Mouse (Mus musculus): ENCODE measurements around the gene Fahd2a.

Gene Fahd2a

GRCm38 (mm10) chr2:127444055-127444789 lies at the start of gene Fahd2a:
Fahd2a (minus strand) TSS chr2:127444565.
- DNase-seq (ENCODE audit: low read depth in 2 of 2, low spot score in 2 of 2) = peak; percentile 71 to 87

- no peak for DNase-seq (ENCODE audit: low read depth in 2 of 2, low spot score in 2 of 2)
Measured at GRCm38 (mm10) chr2:127484476-127485170, 40.3 kb upstream of the Fahd2a start.

GRCm38 (mm10) chr2:127483001-127483400 lies 38.6 kb upstream of the Fahd2a start:
- DNase-seq (ENCODE audit: low read depth in 2 of 2, low spot score in 2 of 2) = no peak

GRCm38 (mm10) chr2:127482533-127482911 lies 38.2 kb upstream of the Fahd2a start:
- DNase-seq (ENCODE audit: low read depth in 2 of 2, low spot score in 2 of 2) = no peak

- no peak for DNase-seq (ENCODE audit: low read depth in 2 of 2, low spot score in 2 of 2)
Measured at GRCm38 (mm10) chr2:127481841-127482532, 37.6 kb upstream of the Fahd2a start.

GRCm38 (mm10) chr2:127479763-127480162 lies 35.4 kb upstream of the Fahd2a start:
- DNase-seq (ENCODE audit: low read depth in 2 of 2, low spot score in 2 of 2) = no peak

GRCm38 (mm10) chr2:127479210-127479609 lies 34.8 kb upstream of the Fahd2a start:
- DNase-seq (ENCODE audit: low read depth in 2 of 2, low spot score in 2 of 2) = no peak

- DNase-seq (ENCODE audit: low read depth in 2 of 2, low spot score in 2 of 2) = no peak
Measured at GRCm38 (mm10) chr2:127472279-127472678, 27.9 kb upstream of the Fahd2a start.

GRCm38 (mm10) chr2:127471281-127471680 lies 26.9 kb upstream of the Fahd2a start:
- DNase-seq (ENCODE audit: low read depth in 2 of 2, low spot score in 2 of 2) = no peak

GRCm38 (mm10) chr2:127470661-127471060 lies 26.3 kb upstream of the Fahd2a start:
- DNase-seq (ENCODE audit: low read depth in 2 of 2, low spot score in 2 of 2) = no peak

GRCm38 (mm10) chr2:127470183-127470582 lies 25.8 kb upstream of the Fahd2a start:
- DNase-seq (ENCODE audit: low read depth in 2 of 2, low spot score in 2 of 2) = no peak

- DNase-seq (ENCODE audit: low read depth in 2 of 2, low spot score in 2 of 2) = peak in 1 of 2 experiments; percentile 24
Measured at GRCm38 (mm10) chr2:127462314-127462713, 17.9 kb upstream of the Fahd2a start.

GRCm38 (mm10) chr2:127461351-127461750 lies 17.0 kb upstream of the Fahd2a start:
- no peak for DNase-seq (ENCODE audit: low read depth in 2 of 2, low spot score in 2 of 2)

- no peak for DNase-seq (ENCODE audit: low read depth in 2 of 2, low spot score in 2 of 2)
Measured at GRCm38 (mm10) chr2:127459341-127459740, 15.0 kb upstream of the Fahd2a start.

- DNase-seq (ENCODE audit: low read depth in 2 of 2, low spot score in 2 of 2) = peak; percentile 47 to 58
Measured at GRCm38 (mm10) chr2:127453764-127454163, 9.4 kb upstream of the Fahd2a start.

GRCm38 (mm10) chr2:127453141-127453540 lies 8.8 kb upstream of the Fahd2a start:
- no peak for DNase-seq (ENCODE audit: low read depth in 2 of 2, low spot score in 2 of 2)

GRCm38 (mm10) chr2:127451748-127452147 lies 7.4 kb upstream of the Fahd2a start:
- no peak for DNase-seq (ENCODE audit: low read depth in 2 of 2, low spot score in 2 of 2)

GRCm38 (mm10) chr2:127449691-127450090 lies 5.3 kb upstream of the Fahd2a start:
- no peak for DNase-seq (ENCODE audit: low read depth in 2 of 2, low spot score in 2 of 2)

- no peak for DNase-seq (ENCODE audit: low read depth in 2 of 2, low spot score in 2 of 2)
Measured at GRCm38 (mm10) chr2:127446847-127447246, 2.5 kb upstream of the Fahd2a start.

- no peak for DNase-seq (ENCODE audit: low read depth in 2 of 2, low spot score in 2 of 2)
Measured at GRCm38 (mm10) chr2:127437697-127438096, 6.7 kb downstream of the Fahd2a start.

GRCm38 (mm10) chr2:127435554-127435953 lies 8.8 kb downstream of the Fahd2a start:
- DNase-seq (ENCODE audit: low read depth in 2 of 2, low spot score in 2 of 2) = no peak

GRCm38 (mm10) chr2:127435135-127435534 lies 9.2 kb downstream of the Fahd2a start:
- peak; percentile 11 to 23 for DNase-seq (ENCODE audit: low read depth in 2 of 2, low spot score in 2 of 2)

Measured in CD8-positive naive resting alpha-beta T cell, adult 2 months (primary cell).